Mouse (Mus musculus) urinary bladder, postnatal 36 days (tissue): Measurements from ENCODE around the gene Slc1a2.

Experiments
- DNase-seq, 2 experiments: peaks; one replicate each; pipeline ENCODE4 v3.0.0; 2022; ENCODE audit warnings: low spot score in 2 of 2, mixed read lengths in 1 of 2

Slc1a2 gene

DNA sequence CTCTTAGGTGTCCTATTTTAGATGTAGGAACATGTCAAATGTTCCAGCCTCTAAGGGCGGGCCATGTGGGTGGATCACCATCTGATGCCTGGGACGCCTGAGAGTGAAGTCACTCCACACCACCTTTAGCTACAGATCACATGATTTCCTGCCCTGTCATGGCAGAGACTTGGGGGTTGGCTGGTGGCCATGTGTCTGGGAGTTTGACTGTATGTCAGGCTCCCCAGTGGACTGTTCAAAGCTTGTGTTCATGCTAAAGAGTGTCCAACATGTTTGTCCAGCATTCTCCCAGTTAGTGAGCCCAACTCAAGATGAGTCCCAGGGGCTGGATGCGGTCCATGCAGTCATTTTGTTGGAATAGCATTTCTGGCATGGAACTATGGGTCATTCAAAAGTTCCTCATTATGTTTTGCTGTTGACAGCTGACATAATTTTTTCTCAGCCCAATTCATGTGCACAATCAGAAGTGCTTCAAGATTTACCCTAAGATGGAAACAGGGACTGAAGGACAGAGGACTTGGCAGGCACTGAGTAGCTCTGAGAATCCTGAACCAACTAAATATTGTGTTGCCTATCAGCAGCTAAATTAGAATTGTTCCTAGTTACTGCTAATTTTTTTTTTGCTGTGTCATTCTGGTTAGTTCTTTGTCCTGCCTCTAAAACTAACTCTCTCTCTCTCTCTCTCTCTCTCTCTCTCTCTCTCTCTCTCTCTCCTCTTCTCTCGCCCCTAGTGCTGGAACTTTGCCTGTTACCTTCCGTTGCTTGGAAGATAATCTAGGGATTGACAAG is 102.0 kb downstream of the Slc1a2 start:
- no peak for DNase-seq

DNA sequence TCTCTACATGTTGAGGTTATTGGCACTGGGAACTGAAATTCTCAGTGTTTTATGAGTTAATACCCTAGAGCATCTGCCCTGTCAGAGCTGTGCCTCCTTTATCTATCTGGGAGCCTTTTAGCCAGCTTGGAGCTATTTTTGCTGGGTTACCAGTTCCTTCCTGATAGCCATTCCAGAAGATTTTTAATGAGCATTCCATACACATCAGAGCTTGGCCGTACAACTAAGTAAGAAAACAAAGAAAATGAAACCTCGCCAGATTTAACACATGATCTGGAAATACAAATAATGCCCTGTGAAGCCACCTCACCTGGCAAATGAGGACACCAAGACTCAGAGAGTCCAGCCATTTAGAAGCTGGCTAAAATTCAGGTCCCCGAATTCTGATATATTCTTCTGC is 104.7 kb downstream of the Slc1a2 start:
- DNase-seq: no peak

DNA sequence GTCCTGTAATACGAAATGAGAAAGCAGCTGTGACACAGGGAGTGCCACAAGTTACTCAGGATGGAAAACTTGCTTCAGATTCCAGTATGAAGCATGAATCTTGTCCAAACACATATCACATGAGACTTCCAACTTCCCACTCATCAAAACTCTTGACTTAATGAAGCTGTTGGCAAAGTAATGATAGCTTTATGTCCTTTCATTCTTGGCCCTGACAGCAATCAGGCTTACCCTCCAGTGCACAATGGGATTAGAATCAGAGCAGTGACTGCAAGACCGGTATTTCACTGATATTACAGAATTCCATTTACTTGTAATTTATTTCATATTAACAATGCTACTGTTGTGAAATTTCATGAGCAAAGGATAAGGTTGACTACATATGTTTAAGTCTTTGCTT is 105.5 kb downstream of the Slc1a2 start:
- no peak for DNase-seq

GRCm38 (mm10) chr2:102764602-102765374 is 106.3 kb downstream of the Slc1a2 start:
- DNase-seq: no peak

DNA sequence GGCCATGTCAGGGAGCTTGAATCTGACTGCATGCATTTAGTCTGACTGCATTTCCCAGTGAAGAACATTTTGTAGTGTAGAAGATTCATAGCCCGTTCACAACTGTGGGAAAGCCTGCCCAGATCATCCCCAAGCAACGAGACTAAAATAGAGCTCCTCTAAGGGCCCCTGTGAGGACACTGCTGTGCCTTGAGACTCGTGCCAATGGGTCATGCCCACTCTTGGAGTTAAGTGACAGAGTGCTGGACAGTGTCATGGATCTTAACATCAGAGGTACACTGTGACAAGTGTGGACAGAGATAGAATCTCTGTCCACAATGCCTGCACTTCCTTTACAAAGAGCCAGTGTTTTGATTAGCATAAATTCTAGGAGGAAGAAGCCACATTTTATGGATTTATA is 109.8 kb downstream of the Slc1a2 start:
- no peak for DNase-seq

DNA sequence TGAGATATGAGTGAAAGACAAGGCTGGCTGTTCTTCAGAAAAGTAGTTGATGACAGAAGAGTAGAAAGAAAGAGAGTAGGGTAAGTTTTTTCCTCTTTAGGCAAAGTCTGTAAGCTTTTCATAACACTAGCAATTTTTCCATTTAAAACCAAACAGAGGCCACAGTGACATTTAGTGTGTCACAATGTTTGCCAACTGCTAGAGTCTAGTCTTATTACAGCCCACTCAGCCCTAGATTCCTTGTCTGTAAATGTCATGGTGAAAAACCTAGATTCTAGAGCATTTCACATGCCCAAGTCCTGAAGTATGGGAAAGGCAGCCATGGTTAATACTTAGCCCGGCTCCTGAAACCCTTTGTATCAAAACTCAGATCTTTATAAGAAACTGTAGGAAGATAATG is 112.8 kb downstream of the Slc1a2 start:
- no peak for DNase-seq

DNA sequence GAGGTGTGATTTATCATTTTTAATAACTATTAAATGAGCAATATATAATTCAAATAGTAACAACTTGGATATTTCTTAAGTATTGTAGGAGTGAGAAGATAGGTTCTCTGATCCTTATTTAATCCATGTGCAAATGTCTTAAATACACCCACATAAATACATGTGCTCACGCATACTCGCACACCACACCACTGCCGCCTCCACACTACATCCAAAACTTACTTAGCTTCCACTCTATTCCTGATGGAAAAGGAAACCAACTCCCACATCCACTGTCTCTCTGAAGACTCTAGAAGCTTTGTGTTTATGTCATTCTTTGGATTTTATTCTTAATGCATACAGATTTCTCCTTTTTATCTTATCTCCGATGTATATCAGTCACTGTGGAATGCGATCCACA is 113.8 kb downstream of the Slc1a2 start:
- DNase-seq: no peak

DNA sequence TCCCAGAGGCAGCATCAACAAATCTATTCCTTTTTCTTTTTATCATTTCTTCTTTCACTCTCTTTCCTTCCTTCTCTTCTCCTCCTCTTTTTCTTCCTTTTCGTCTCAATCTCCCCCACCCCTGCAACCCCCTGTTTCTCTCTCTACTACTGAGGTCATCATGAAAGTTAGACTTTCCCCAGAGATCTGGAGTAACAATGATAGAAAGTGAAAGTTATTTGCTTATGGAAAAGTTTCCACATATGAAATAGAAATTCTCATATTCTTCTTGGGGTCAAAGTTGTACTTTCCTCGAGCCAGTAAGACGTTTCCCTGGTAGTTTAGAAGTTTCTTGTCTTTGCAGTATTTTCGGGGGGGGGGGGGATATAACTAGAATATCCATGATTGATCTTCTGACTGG is 116.2 kb downstream of the Slc1a2 start:
- DNase-seq: no peak

DNA sequence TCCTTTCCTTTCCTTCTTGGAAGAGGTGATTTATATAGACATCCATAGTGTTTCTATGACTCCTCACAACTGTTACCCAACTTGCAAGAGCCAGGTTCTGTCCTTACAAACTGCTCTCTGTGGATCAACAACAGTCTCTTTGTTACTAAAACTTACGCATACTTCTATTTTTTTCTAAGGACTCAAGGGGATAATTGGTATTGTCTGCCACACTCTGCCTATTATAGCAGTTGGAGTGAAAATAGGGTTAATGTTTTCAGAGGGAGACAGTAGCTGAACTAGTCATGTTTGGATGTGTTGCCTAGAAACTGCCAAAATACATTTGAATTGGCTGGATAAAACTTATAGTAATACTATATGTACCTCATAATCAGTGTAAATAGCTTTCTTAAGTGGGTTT is 117.1 kb downstream of the Slc1a2 start:
- DNase-seq: no peak

GRCm38 (mm10) chr2:102778208-102778607 is 119.7 kb downstream of the Slc1a2 start:
- no peak for DNase-seq

GRCm38 (mm10) chr2:102782751-102783150 is 124.3 kb downstream of the Slc1a2 start:
- no peak for DNase-seq

DNA sequence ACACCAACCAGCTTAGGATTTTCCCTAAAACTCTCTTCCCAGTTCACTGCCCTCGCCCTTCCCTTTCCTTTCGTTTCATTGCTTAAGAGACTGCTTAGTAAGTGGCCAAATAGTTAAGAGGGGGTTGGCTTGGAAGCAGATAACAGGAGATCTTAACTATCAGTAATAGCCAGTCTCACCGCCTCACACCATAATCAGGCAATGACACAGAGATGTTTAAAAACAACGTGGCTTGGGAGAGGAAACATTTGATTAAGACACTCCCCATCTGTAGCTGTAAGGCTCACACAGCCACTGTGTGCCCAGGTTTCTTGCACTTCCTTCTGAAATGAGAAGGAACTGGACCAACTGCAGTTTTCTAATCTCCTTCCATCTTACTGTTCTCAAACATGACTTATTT is 127.2 kb downstream of the Slc1a2 start:
- no peak for DNase-seq

DNA sequence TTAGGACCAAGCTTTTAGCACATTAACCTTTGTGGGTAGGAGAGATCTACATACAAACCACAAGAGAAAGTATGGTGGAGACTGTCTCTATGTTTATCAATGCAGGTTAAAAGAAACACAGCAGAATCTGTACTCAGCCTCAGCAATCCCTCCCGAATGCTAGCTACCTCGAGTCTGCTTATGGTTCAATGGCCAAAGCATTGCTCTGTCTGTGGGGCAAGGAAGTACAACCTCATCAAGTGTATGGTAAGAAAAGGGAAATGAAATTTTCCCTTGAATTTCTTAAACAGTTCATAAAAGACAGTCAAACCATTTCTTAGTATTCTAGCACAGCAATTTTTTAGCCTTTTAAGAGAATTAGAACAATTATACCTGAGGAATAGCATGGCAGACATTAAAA is 133.2 kb downstream of the Slc1a2 start:
- no peak for DNase-seq

GRCm38 (mm10) chr2:102792804-102793203 is 134.3 kb downstream of the Slc1a2 start:
- DNase-seq: no peak

DNA sequence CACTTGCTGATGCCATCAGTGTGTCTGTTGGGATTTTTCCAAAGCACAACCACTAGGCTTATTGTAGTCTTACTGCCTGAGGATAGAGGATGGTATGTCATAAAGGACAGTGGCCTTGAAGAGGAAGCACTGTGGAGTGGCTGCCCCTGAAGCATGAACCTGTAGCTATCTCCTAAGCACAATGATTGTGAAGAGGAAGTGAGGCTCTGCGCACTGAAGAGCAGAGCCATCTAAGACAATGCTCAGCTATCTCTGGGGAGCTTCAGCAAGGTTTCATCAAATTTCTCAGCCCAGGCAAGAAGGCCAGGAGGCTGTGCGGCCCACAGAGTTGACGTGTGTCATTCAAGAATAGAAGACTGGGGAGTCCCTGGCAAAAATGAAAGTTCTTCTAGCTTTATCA is 136.6 kb downstream of the Slc1a2 start:
- no peak for DNase-seq

GRCm38 (mm10) chr2:102798149-102798548 is 139.7 kb downstream of the Slc1a2 start:
- no peak for DNase-seq

GRCm38 (mm10) chr2:102801899-102802298 is 143.4 kb downstream of the Slc1a2 start:
- DNase-seq: no peak

DNA sequence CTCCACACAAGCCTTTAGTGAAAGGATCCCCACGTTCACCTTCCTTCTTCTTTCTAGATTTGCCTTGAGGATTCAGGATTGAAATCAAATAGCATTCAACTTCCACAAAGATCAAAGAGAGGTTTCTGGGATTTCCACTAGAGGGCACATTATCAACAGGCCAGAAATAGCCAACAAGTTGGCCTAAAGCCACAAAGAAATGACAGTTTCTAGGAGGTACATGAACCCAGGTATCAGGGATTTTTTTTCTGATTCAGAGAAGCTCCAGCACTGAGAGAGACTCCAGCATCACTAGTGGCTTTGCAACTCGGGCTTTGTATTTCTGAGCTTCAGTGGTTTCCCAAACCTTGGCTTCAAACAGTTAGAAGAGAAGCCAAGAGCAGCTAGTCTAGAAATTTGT is 145.7 kb downstream of the Slc1a2 start:
- DNase-seq: peak in 1 of 2 experiments; percentile 13

DNA sequence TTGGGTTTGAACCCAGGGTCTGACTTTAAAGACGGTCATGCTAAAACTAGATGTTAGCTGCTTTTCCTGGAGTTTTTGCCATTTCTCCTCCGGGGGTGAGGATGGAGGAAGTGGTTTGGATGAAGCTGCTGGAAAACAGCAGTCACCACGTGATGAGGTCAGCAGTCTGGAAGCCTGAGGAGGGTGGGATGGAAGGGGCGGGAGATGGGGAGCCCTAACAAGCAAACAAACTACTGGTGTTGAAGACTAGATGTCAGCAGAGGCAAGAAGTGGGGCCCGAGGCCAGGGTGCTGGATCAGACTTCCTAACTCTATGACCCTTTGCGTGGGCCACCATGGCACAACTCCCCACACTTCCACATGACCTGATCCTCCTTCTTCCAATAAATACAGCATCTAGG is 146.8 kb downstream of the Slc1a2 start:
- no peak for DNase-seq

GRCm38 (mm10) chr2:102805761-102806496 is 147.5 kb downstream of the Slc1a2 start:
- DNase-seq: no peak

GRCm38 (mm10) chr2:102807633-102808032 is 149.2 kb downstream of the Slc1a2 start:
- DNase-seq: no peak

GRCm38 (mm10) chr2:102809436-102809835 is 151.0 kb downstream of the Slc1a2 start:
- DNase-seq: no peak

DNA sequence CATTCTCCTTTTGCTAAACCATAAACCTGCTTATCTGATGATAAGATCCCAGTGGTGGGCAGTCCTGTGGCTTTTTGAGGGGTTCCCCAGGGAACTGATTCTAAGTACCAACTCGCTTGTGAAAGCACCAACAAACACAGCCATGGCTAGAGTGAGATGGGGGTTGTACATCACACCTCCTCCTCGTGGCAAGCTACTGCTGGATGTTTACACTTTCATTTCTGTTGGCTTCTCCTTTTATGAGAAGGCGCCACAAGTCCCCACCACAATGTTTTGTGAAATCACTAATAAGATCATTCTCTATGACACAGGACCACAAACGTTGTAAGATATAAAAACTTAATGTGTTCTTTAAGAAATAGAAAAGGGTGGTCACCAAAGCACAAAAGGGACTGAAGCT is 154.3 kb downstream of the Slc1a2 start:
- DNase-seq: no peak
